Mouse (Mus musculus): ENCODE measurements around the gene Zcchc7.

DNA sequence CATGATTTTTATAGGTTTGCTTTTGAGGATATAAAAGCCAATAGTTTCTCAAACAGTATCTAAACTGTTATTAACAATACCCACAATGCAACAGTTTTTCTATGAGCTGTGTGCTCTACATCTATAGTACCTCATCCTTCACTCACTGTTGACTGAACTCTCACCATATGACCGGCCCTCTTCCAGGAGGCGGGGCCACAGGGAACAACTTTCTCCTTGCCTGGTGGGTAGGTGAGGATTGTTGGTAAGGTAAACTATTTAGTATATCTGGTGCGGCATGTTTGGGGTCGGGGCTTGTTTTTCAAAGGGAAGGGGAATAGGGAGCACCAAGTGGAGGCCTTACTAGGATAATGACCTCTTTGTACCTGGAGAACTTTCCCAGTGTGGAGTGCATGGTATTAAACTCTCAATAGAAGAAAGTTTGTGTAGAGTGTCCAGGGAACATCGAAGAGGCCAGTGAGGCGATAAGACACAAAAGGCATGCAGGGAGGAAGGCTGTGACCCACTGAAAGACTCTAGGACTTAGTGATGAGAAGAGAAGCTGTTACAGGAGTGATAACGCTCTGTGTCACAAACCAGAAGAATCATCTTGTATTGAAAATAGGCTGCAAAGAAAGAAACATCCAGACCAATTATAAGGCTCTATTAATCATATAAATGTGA is 166.9 kb downstream of the Zcchc7 start:
- TF ChIP-seq CTCF (IDR thresholded peaks at IDR 0.05; ENCODE audit: extremely low read depth, insufficient read depth, low read length) (no peak), POLR2A (IDR thresholded peaks at IDR 0.05; ENCODE audit: extremely low read depth, insufficient read depth, low read length) (no peak)
